Mouse (Mus musculus) forebrain, embryonic 14.5 days (tissue): ENCODE measurements around the gene Wfdc9. TPM values are rescaled to one million over a fixed set of nuclear protein-coding genes. Genes with fewer than 3 reads are reported as not detected.

Source experiments
- ATAC-seq: fragments of 200-750 bp; cut with Nextera tagmentation; 2 replicates; pipeline ENCODE4 v1.8.0; 2017; ENCODE audit warnings: mild to moderate bottlenecking, moderate library complexity
- DNase-seq: peaks from one replicate; pipeline ENCODE4 v3.0.0-alpha.2; 2015; ENCODE audit warnings: low spot score
- H3K27ac ChIP-seq: fragments of 300-500 bp; sonication (generic); 2 replicates; pipeline ENCODE4 v1.5.1; 2014; ENCODE audit warnings: low read depth, mild to moderate bottlenecking, control low read depth, low read length, moderate library complexity
- H3K27me3 ChIP-seq: fragments of 300-500 bp; sonication (generic); replicated peaks from 2 replicates; pipeline ENCODE4 v1.6.1; 2014; ENCODE audit warnings: low read length, control low read depth, mixed read lengths; ENCODE audit not compliant: control insufficient read depth, insufficient read depth
- H3K36me3 ChIP-seq: fragments of 300-500 bp; sonication (generic); 2 replicates; pipeline ENCODE4 v1.6.1; 2014; ENCODE audit warnings: low read length, control low read depth; ENCODE audit not compliant: control insufficient read depth, insufficient read depth
- H3K4me1 ChIP-seq: fragments of 300-500 bp; sonication (generic); 2 replicates; pipeline ENCODE4 v1.6.1; 2014; ENCODE audit warnings: antibody characterized with exemption, low read length, control low read depth; ENCODE audit not compliant: control insufficient read depth, insufficient read depth
- H3K4me2 ChIP-seq: fragments of 300-500 bp; sonication (generic); 2 replicates; pipeline ENCODE4 v1.6.1; 2014; ENCODE audit warnings: mild to moderate bottlenecking, control low read depth, low read length
- H3K4me3 ChIP-seq: fragments of 300-500 bp; sonication (generic); 2 replicates; pipeline ENCODE4 v1.5.1; 2014; ENCODE audit warnings: low read depth, low read length, control low read depth
- H3K9ac ChIP-seq: fragments of 300-500 bp; sonication (generic); 2 replicates; pipeline ENCODE4 v1.6.1; 2014; ENCODE audit warnings: mild to moderate bottlenecking, low read length, control low read depth, moderate library complexity
- H3K9me3 ChIP-seq: fragments of 300-500 bp; sonication (generic); replicated peaks from 2 replicates; pipeline ENCODE4 v1.6.1; 2016; ENCODE audit warnings: low read length, control low read depth, mixed read lengths; ENCODE audit not compliant: control insufficient read depth
- WGBS: fragments of 180-500 bp; shearing (Covaris S2); extraction: QIAGEN DNeasy Blood & Tissue Kit; methylation state at CpG from one replicate; pipeline ENCODE4 v1.1.7; 2014; 5-methylcytosine and 5-hydroxymethylcytosine counted together
- polyA plus RNA-seq: library from polyadenylated mRNA; unstranded; fragments of >200 nt; fragmentation: Nextera tagmentation; extraction: Ambion mirVana; gene quantifications from 2 replicates; pipeline ENCODE4 v1.2.1, GENCODE M21; 2014

Wfdc9 gene
- not detected in 2 replicates for polyA plus RNA-seq

- Histone ChIP-seq H3K4me1 (no peaks in the 10 kb centered on the region), H3K4me3 (no peak within 1 kb of the TSS), H3K9me3 (no peaks in the 10 kb centered on the region), H3K9ac (no peak within 1 kb of the TSS), H3K36me3 (no peaks in the 10 kb centered on the region), H3K4me2 (no peak within 1 kb of the TSS), H3K27me3 (no peaks in the 10 kb centered on the region), H3K27ac (no peak within 1 kb of the TSS)
- no peak for ATAC-seq
- DNase-seq, result no peak
- WGBS, result 83% methylated on average over 9 of the region's 9 CpGs
Measured at GRCm38 (mm10) chr2:164656483-164656882, at the start of gene Wfdc9. TSS of gene Wfdc9 (minus strand) at chr2:164656583.

- Histone ChIP-seq H3K27ac (no peak overlapping the region), H3K27me3 (no peaks in the 10 kb centered on the region), H3K4me3 (no peak overlapping the region), H3K4me2 (no peak overlapping the region), H3K9ac (no peak overlapping the region), H3K36me3 (no peaks in the 10 kb centered on the region), H3K9me3 (no peaks in the 10 kb centered on the region), H3K4me1 (no peaks in the 10 kb centered on the region)
- ATAC-seq, result no peak
- DNase-seq, result no peak
- 91% methylated on average over 14 of the region's 14 CpGs for WGBS
Measured at GRCm38 (mm10) chr2:164705991-164706390, 49.6 kb upstream of the Wfdc9 start.

GRCm38 (mm10) chr2:164705328-164705727, 48.9 kb upstream of the Wfdc9 start:
- ATAC-seq, result no peak

GRCm38 (mm10) chr2:164704235-164704634, 47.9 kb upstream of the Wfdc9 start:
- Histone ChIP-seq H3K4me2 (no peak overlapping the region), H3K9me3 (no peaks in the 10 kb centered on the region), H3K9ac (no peak overlapping the region), H3K4me3 (no peak overlapping the region), H3K4me1 (no peaks in the 10 kb centered on the region), H3K27ac (no peak overlapping the region), H3K27me3 (no peaks in the 10 kb centered on the region), H3K36me3 (no peaks in the 10 kb centered on the region)
- ATAC-seq, result no peak
- no peak for DNase-seq
- 80% methylated on average over 5 of the region's 5 CpGs for WGBS

More at GRCm38 (mm10) chr2:164705328-164705727, 48.9 kb upstream of the Wfdc9 start:
- 94% methylated on average over 6 of the region's 6 CpGs for WGBS
- Histone ChIP-seq H3K36me3 (no peaks in the 10 kb centered on the region), H3K4me3 (no peak overlapping the region), H3K9me3 (no peaks in the 10 kb centered on the region), H3K4me2 (no peak overlapping the region), H3K9ac (no peak overlapping the region), H3K27ac (no peak overlapping the region), H3K27me3 (no peaks in the 10 kb centered on the region), H3K4me1 (no peaks in the 10 kb centered on the region)
- no peak for DNase-seq

- Histone ChIP-seq H3K27ac (no peak overlapping the region), H3K4me2 (no peak overlapping the region), H3K4me1 (no peaks in the 10 kb centered on the region), H3K36me3 (no peaks in the 10 kb centered on the region), H3K9me3 (no peaks in the 10 kb centered on the region), H3K9ac (no peak overlapping the region), H3K4me3 (no peak overlapping the region), H3K27me3 (no peaks in the 10 kb centered on the region)
- DNase-seq (no peak), ATAC-seq (no peak)
- 95% methylated on average over 5 of the region's 5 CpGs for WGBS
Measured at GRCm38 (mm10) chr2:164701761-164702160, 45.4 kb upstream of the Wfdc9 start.

- Histone ChIP-seq H3K4me1 (no peaks in the 10 kb centered on the region), H3K27me3 (no peaks in the 10 kb centered on the region), H3K9ac (no peak overlapping the region), H3K4me3 (no peak overlapping the region), H3K4me2 (no peak overlapping the region), H3K9me3 (no peaks in the 10 kb centered on the region), H3K27ac (no peak overlapping the region), H3K36me3 (no peaks in the 10 kb centered on the region)
- DNase-seq (no peak), ATAC-seq (no peak)
- WGBS, result 85% methylated on average over 5 of the region's 5 CpGs
Measured at GRCm38 (mm10) chr2:164700959-164701358, 44.6 kb upstream of the Wfdc9 start.

GRCm38 (mm10) chr2:164698201-164698600, 41.8 kb upstream of the Wfdc9 start, which contains the start of gene Spint4:
TSS of gene Spint4 (plus strand) at chr2:164698501.
- Histone ChIP-seq H3K27me3 (no peaks in the 10 kb centered on the region), H3K9me3 (no peaks in the 10 kb centered on the region), H3K9ac (no peak within 1 kb of the TSS), H3K27ac (no peak within 1 kb of the TSS), H3K4me3 (no peak within 1 kb of the TSS), H3K36me3 (no peaks in the 10 kb centered on the region), H3K4me1 (no peaks in the 10 kb centered on the region), H3K4me2 (no peak within 1 kb of the TSS)
- ATAC-seq (no peak), DNase-seq (no peak)
- 77% methylated on average over 4 of the region's 4 CpGs for WGBS

GRCm38 (mm10) chr2:164684807-164685206, 28.4 kb upstream of the Wfdc9 start, which contains the start of gene Wfdc13:
TSS of gene Wfdc13 (plus strand) at chr2:164685107.
- H3K4me3 ChIP-seq, result no peak within 1 kb of the TSS
- no peak for ATAC-seq
- H3K4me1 ChIP-seq, result no peaks in the 10 kb centered on the region
- no peaks in the 10 kb centered on the region for H3K27me3 ChIP-seq
- WGBS, result 75% methylated on average over 3 of the region's 3 CpGs
- no peak within 1 kb of the TSS for H3K4me2 ChIP-seq
- no peak within 1 kb of the TSS for H3K9ac ChIP-seq
- H3K36me3 ChIP-seq, result no peaks in the 10 kb centered on the region
- no peak within 1 kb of the TSS for H3K27ac ChIP-seq
- DNase-seq, result no peak
- H3K9me3 ChIP-seq, result no peaks in the 10 kb centered on the region

- WGBS, result 61% methylated on average over 3 of the region's 3 CpGs
- Histone ChIP-seq H3K9me3 (no peaks in the 10 kb centered on the region), H3K4me3 (no peak overlapping the region), H3K27me3 (no peaks in the 10 kb centered on the region), H3K27ac (no peak overlapping the region), H3K4me2 (no peak overlapping the region), H3K4me1 (no peaks in the 10 kb centered on the region), H3K36me3 (no peaks in the 10 kb centered on the region), H3K9ac (no peak overlapping the region)
- DNase-seq (no peak), ATAC-seq (no peak)
Measured at GRCm38 (mm10) chr2:164679906-164680305, 23.5 kb upstream of the Wfdc9 start.
